Mouse (Mus musculus) stomach, postnatal 0 days (tissue): ENCODE results near the gene Cdk8.

Experiments used
- CTCF ChIP-seq: IDR thresholded peaks from 2 replicates; pipeline ENCODE4 v1.5.1; 2016; ENCODE audit warnings: antibody characterized with exemption, low read depth, mild to moderate bottlenecking, moderate library complexity
- EP300 ChIP-seq: optimal IDR thresholded peaks from 2 replicates; pipeline ENCODE3; 2016; ENCODE audit warnings: antibody characterized with exemption

DNA sequence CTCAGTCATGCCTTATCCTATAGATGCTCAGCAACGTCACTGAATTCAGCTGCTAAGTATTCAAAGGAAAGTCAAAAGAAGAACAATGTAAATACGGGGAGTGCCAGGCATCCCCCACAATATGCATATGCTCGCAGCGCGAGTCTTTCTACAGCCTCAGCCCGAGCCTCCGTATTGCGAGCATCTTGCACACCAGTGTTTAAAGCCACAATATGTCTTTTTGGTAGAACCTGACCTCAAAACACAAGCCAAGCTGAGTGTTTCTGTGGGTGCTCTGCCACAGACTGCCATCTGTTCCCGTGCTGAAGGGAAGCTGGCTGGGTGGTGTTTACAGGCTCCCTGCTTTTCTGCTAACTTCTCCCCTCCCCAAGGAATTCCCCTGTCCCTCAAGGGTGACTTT is 107.0 kb downstream of the Cdk8 start:
- no peak for TF ChIP-seq CTCF
- no peak for TF ChIP-seq EP300
